Mouse (Mus musculus): Measurements from ENCODE around the gene Rab20.
"Not testable (repeated sequence)": the region's sequence is repeated elsewhere in the genome, so short reads cannot be mapped to it uniquely, and the experiment has no call there.

Gene Rab20

GRCm38 (mm10) chr8:11479591-11479990, 1.1 kb upstream of the Rab20 start:
- no peak for DNase-seq

GRCm38 (mm10) chr8:11478807-11479527, 457 bp upstream of the Rab20 start:
- DNase-seq, result no peak

GRCm38 (mm10) chr8:11477178-11477553, 1.3 kb downstream of the Rab20 start:
- no peak for DNase-seq

- no peak for DNase-seq
These were observed 2.0 kb downstream of the Rab20 start for GRCm38 (mm10) chr8:11476338-11477177.

GRCm38 (mm10) chr8:11475876-11476275, 2.6 kb downstream of the Rab20 start:
- DNase-seq, result no peak

- DNase-seq, result no peak
These were observed 3.1 kb downstream of the Rab20 start for GRCm38 (mm10) chr8:11475397-11475796.

- DNase-seq, result peak; percentile 46
These were observed 5.4 kb downstream of the Rab20 start for GRCm38 (mm10) chr8:11473072-11473471.

- no peak for DNase-seq
These were observed 7.2 kb downstream of the Rab20 start for GRCm38 (mm10) chr8:11471309-11471708.

GRCm38 (mm10) chr8:11470694-11471093, 7.8 kb downstream of the Rab20 start:
- no peak for DNase-seq

- DNase-seq, result peak; percentile 40
These were observed 9.4 kb downstream of the Rab20 start for GRCm38 (mm10) chr8:11469095-11469494.

GRCm38 (mm10) chr8:11466528-11466927, 12.0 kb downstream of the Rab20 start:
- DNase-seq, result not testable (repeated sequence)

GRCm38 (mm10) chr8:11465619-11466018, 12.9 kb downstream of the Rab20 start:
- DNase-seq, result no peak

- no peak for DNase-seq
These were observed 13.9 kb downstream of the Rab20 start for GRCm38 (mm10) chr8:11464707-11464964.

- DNase-seq, result no peak
These were observed 14.4 kb downstream of the Rab20 start for GRCm38 (mm10) chr8:11463889-11464706.

GRCm38 (mm10) chr8:11463541-11463888, 15.0 kb downstream of the Rab20 start:
- no peak for DNase-seq

- DNase-seq, result no peak
These were observed 15.9 kb downstream of the Rab20 start for GRCm38 (mm10) chr8:11462641-11463040.

GRCm38 (mm10) chr8:11461847-11462246, 16.7 kb downstream of the Rab20 start:
- no peak for DNase-seq

- DNase-seq, result peak; percentile 40
These were observed 17.6 kb downstream of the Rab20 start for GRCm38 (mm10) chr8:11460934-11461333.

- no peak for DNase-seq
These were observed 19.5 kb downstream of the Rab20 start for GRCm38 (mm10) chr8:11459016-11459415.

- peak; percentile 22 for DNase-seq
These were observed 20.3 kb downstream of the Rab20 start for GRCm38 (mm10) chr8:11457981-11458836.

- DNase-seq, result no peak
These were observed 21.2 kb downstream of the Rab20 start for GRCm38 (mm10) chr8:11457278-11457677.

- no peak for DNase-seq
These were observed 24.3 kb downstream of the Rab20 start for GRCm38 (mm10) chr8:11454228-11454627.

GRCm38 (mm10) chr8:11452974-11453373, 25.5 kb downstream of the Rab20 start:
- no peak for DNase-seq

Measured in liver (tissue).